ENCODE assay signal across 13 mouse cellular contexts in the genomic region with DNA sequence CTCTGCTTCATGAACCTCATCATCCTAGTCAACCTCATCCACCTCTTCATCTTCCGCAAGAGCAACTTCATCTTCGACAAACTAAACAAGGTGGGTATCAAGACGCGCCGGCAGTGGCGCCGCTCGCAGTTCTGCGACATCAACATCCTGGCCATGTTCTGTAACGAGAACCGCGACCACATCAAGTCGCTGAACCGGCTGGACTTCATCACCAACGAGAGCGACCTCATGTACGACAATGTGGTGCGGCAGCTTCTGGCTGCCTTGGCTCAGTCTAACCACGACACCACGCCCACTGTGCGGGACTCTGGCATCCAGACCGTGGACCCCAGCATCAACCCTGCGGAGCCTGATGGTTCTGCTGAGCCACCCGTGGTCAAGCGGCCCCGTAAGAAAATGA. TPM values are rescaled to one million over a fixed set of nuclear protein-coding genes. Genes with fewer than 3 reads are reported as not detected.
DNase-seq lines count a peak whose midpoint lies in the region; ATAC-seq and TF ChIP-seq lines count a peak whose summit lies in the region.
"Had no signal": no experiment of that assay in that cellular context is flagged by ENCODE, and none has a peak within 500 bp of the region (broad histone marks: within the 10 kb centered on the region; RNA-seq: fewer than 3 reads in every experiment).

No protein-coding gene starts in this region.

- TF ChIP-seq CTCF in layer of hippocampus, adult 2 months (conservative IDR thresholded peaks at IDR 0.05): no peak
- TF ChIP-seq CTCF in small intestine, adult 2 months (IDR thresholded peaks at IDR 0.05; ENCODE audit: extremely low read depth, insufficient read length, insufficient replicate concordance, low read depth, low read length): no peak
- no peak for TF ChIP-seq CTCF in forebrain, postnatal 0 days (IDR thresholded peaks at IDR 0.05; ENCODE audit: low read depth)

- no peak overlapping the region for H3K4me2 ChIP-seq in forebrain, embryonic 12.5 days
- H3K4me2 ChIP-seq in forebrain, postnatal 0 days (ENCODE audit: low read depth): no peak overlapping the region

- peaks cover 68% of the 10 kb centered on the region for H3K27me3 ChIP-seq in forebrain, embryonic 10.5 days (ENCODE audit: poor library complexity, severe bottlenecking)
- H3K27me3 ChIP-seq in forebrain, embryonic 12.5 days: peaks cover 53% of the 10 kb centered on the region
- H3K27me3 ChIP-seq in small intestine, adult 2 months (ENCODE audit: control insufficient read depth, insufficient read depth, low read length): no peaks in the 10 kb centered on the region
- H3K27me3 ChIP-seq in forebrain, postnatal 0 days (ENCODE audit: insufficient read depth, low read length): no peaks in the 10 kb centered on the region

- peaks cover 17% of the 10 kb centered on the region for H3K4me1 ChIP-seq in forebrain, embryonic 10.5 days
- 0 out of 2 replicates have a peak, but pooled peaks cover 4% of the 10 kb centered on the region for H3K4me1 ChIP-seq in forebrain, embryonic 12.5 days
- H3K4me1 ChIP-seq in small intestine, adult 2 months (ENCODE audit: control insufficient read depth, insufficient read depth, insufficient read length, low read length): peaks cover 25% of the 10 kb centered on the region
- no peaks in the 10 kb centered on the region for H3K4me1 ChIP-seq in forebrain, postnatal 0 days (ENCODE audit: insufficient read depth)

- TF ChIP-seq POLR2A in small intestine, adult 2 months (IDR thresholded peaks at IDR 0.05; ENCODE audit: low read depth, low read length): no peak

- DNase-seq in forebrain, embryonic 10.5 days (ENCODE audit: extremely low spot score, low spot score): no peak
- no peak for DNase-seq in layer of hippocampus, adult 2 months (ENCODE audit: low spot score in 2 of 2)
- no peak for DNase-seq in layer of hippocampus, postnatal 36 days
- DNase-seq in spleen, postnatal 10 days (ENCODE audit: low spot score in 2 of 2): no peak
- no peak for DNase-seq in forebrain, postnatal 0 days
- DNase-seq: liver, postnatal 0 days; right cerebral cortex, postnatal 4 days; thymus, postnatal 14 days had no signal

- H3K27ac ChIP-seq in forebrain, embryonic 10.5 days: no peak overlapping the region
- no peak overlapping the region for H3K27ac ChIP-seq in forebrain, embryonic 12.5 days
- H3K27ac ChIP-seq in layer of hippocampus, adult 2 months: peak overlapping the region; percentile 48; the same call in 1 of the 2 replicates
- no peak overlapping the region for H3K27ac ChIP-seq in small intestine, adult 2 months (ENCODE audit: insufficient read depth, low read depth, low read length)
- H3K27ac ChIP-seq in forebrain, postnatal 0 days (ENCODE audit: low read depth, low read length): no peak overlapping the region

- H3K36me3 ChIP-seq in forebrain, embryonic 10.5 days (replicated peaks): no peaks in the 10 kb centered on the region
- H3K36me3 ChIP-seq in forebrain, embryonic 12.5 days (replicated peaks): no peaks in the 10 kb centered on the region
- H3K36me3 ChIP-seq in small intestine, adult 2 months (ENCODE audit: control insufficient read depth, insufficient read depth, low read length): no peaks in the 10 kb centered on the region
- H3K36me3 ChIP-seq in forebrain, postnatal 0 days (ENCODE audit: insufficient read depth): peaks cover 28% of the 10 kb centered on the region

- no peaks in the 10 kb centered on the region for H3K9me3 ChIP-seq in forebrain, embryonic 10.5 days
- H3K9me3 ChIP-seq in forebrain, embryonic 12.5 days: no peaks in the 10 kb centered on the region
- H3K9me3 ChIP-seq in forebrain, postnatal 0 days (ENCODE audit: low read length): no peaks in the 10 kb centered on the region

- WGBS in forebrain, embryonic 10.5 days: 45% methylated on average over 26 of the region's 26 CpGs
- WGBS in forebrain, embryonic 12.5 days: 37% methylated on average over 26 of the region's 26 CpGs
- 37% methylated on average over 26 of the region's 26 CpGs for WGBS in small intestine, adult 2 months
- WGBS in forebrain, postnatal 0 days: 59% methylated on average over 26 of the region's 26 CpGs

- peak overlapping the region; percentile 31; the same call in 1 of the 2 replicates for H3K4me3 ChIP-seq in forebrain, embryonic 10.5 days
- H3K4me3 ChIP-seq in forebrain, embryonic 12.5 days (replicated peaks): no peak overlapping the region
- H3K4me3 ChIP-seq in layer of hippocampus, adult 2 months: no peak overlapping the region
- peak overlapping the region; percentile 42 for H3K4me3 ChIP-seq in small intestine, adult 2 months (ENCODE audit: low read depth, low read length)
- H3K4me3 ChIP-seq in forebrain, postnatal 0 days (ENCODE audit: low read depth, low read length): no peak overlapping the region

- no peak overlapping the region for H3K9ac ChIP-seq in forebrain, embryonic 12.5 days
- no peak overlapping the region for H3K9ac ChIP-seq in forebrain, postnatal 0 days
- H3K9ac ChIP-seq: liver, postnatal 0 days had no signal

- no peak for ATAC-seq in forebrain, embryonic 12.5 days (ENCODE audit: low FRiP score)
- 0 out of 2 replicates have a peak, but pooled peaks have one; percentile 19 for ATAC-seq in common myeloid progenitor, adult 5-6 weeks (replicated peaks; ENCODE audit: low read depth, poor library complexity, severe bottlenecking)
- no peak for ATAC-seq in forebrain, postnatal 0 days
- ATAC-seq: liver, postnatal 0 days; midbrain, embryonic 16.5 days had no signal

RNA-seq across cellular contexts. Expression of a gene that starts 6.7 kb away (rescaled TPM):
- 53.4 and 55.9 TPM in 2 replicates for polyA plus RNA-seq in forebrain, embryonic 10.5 days (2016; fragmentation: Nextera tagmentation; extraction: Ambion mirVana)
- 46.3 and 48.8 TPM in 2 replicates for polyA plus RNA-seq in forebrain, embryonic 12.5 days (2016; fragmentation: Nextera tagmentation; extraction: Ambion mirVana)
- total RNA-seq in layer of hippocampus, adult 2 months (2021): 10 to 100 TPM; 21.4 to 24.2 TPM
- 10 to 100 TPM; 23.0 to 26.9 TPM for total RNA-seq in layer of hippocampus, postnatal 36 days (2021)
- 16.5 and 20.5 TPM in 2 replicates for total RNA-seq in common myeloid progenitor, adult 5-6 weeks (2017)
- polyA plus RNA-seq in small intestine, adult 2 months (2012; rRNA removed): 81.6 and 90.9 TPM in 2 replicates
- 33.5 and 35.0 TPM in 2 replicates for total RNA-seq in forebrain, postnatal 0 days (2014; rRNA removed)
- polyA plus RNA-seq in forebrain, postnatal 0 days (2015; fragmentation: Nextera tagmentation; extraction: Ambion mirVana): 17.1 and 21.9 TPM in 2 replicates

RNA-seq across cellular contexts. Expression of a gene that starts 8.7 kb away (rescaled TPM):
- 0.54 and 0.71 TPM in 2 replicates for polyA plus RNA-seq in forebrain, embryonic 10.5 days (2016; fragmentation: Nextera tagmentation; extraction: Ambion mirVana)
- 1.3 and 1.8 TPM in 2 replicates for polyA plus RNA-seq in forebrain, embryonic 12.5 days (2016; fragmentation: Nextera tagmentation; extraction: Ambion mirVana)
- total RNA-seq in layer of hippocampus, adult 2 months (2021): 100 to 1,000 TPM; 159 to 177 TPM
- total RNA-seq in layer of hippocampus, postnatal 36 days (2021): 100 to 1,000 TPM; 156 to 159 TPM
- total RNA-seq in common myeloid progenitor, adult 5-6 weeks (2017): 0.37 TPM in 1 of 2 replicates, not detected in the other
- polyA plus RNA-seq in small intestine, adult 2 months (2012; rRNA removed): 0.30 and 0.32 TPM in 2 replicates
- total RNA-seq in forebrain, postnatal 0 days (2014; rRNA removed): 8.1 and 10.7 TPM in 2 replicates
- polyA plus RNA-seq in forebrain, postnatal 0 days (2015; fragmentation: Nextera tagmentation; extraction: Ambion mirVana): 4.1 and 6.3 TPM in 2 replicates
- total RNA-seq: neutrophil, adult 5-6 weeks had no signal
- polyA plus RNA-seq: liver, postnatal 0 days had no signal

RNA-seq across cellular contexts. Expression of a gene that starts 20.7 kb away (rescaled TPM):
- 14.4 and 14.8 TPM in 2 replicates for polyA plus RNA-seq in forebrain, embryonic 10.5 days (2016; fragmentation: Nextera tagmentation; extraction: Ambion mirVana)
- 23.1 and 24.4 TPM in 2 replicates for polyA plus RNA-seq in forebrain, embryonic 12.5 days (2016; fragmentation: Nextera tagmentation; extraction: Ambion mirVana)
- 10 to 100 TPM; 21.2 to 22.0 TPM for total RNA-seq in layer of hippocampus, adult 2 months (2021)
- total RNA-seq in layer of hippocampus, postnatal 36 days (2021): 10 to 100 TPM; 20.3 to 21.7 TPM
- 11.2 and 14.2 TPM in 2 replicates for total RNA-seq in common myeloid progenitor, adult 5-6 weeks (2017)
- polyA plus RNA-seq in small intestine, adult 2 months (2012; rRNA removed): 29.0 and 45.8 TPM in 2 replicates
- total RNA-seq in forebrain, postnatal 0 days (2014; rRNA removed): 45.9 and 47.9 TPM in 2 replicates
- polyA plus RNA-seq in forebrain, postnatal 0 days (2015; fragmentation: Nextera tagmentation; extraction: Ambion mirVana): 19.6 and 20.7 TPM in 2 replicates

RNA-seq across cellular contexts. Expression of a gene that starts 54.7 kb away (rescaled TPM):
- 25.7 and 26.5 TPM in 2 replicates for polyA plus RNA-seq in forebrain, embryonic 10.5 days (2016; fragmentation: Nextera tagmentation; extraction: Ambion mirVana)
- polyA plus RNA-seq in forebrain, embryonic 12.5 days (2016; fragmentation: Nextera tagmentation; extraction: Ambion mirVana): 27.4 and 27.7 TPM in 2 replicates
- total RNA-seq in layer of hippocampus, adult 2 months (2021): 10 to 100 TPM; 31.0 to 31.5 TPM
- total RNA-seq in layer of hippocampus, postnatal 36 days (2021): 10 to 100 TPM; 28.4 to 35.3 TPM
- total RNA-seq in common myeloid progenitor, adult 5-6 weeks (2017): 14.6 and 21.7 TPM in 2 replicates
- 21.6 and 29.0 TPM in 2 replicates for polyA plus RNA-seq in small intestine, adult 2 months (2012; rRNA removed)
- total RNA-seq in forebrain, postnatal 0 days (2014; rRNA removed): 24.6 and 42.4 TPM in 2 replicates
- 7.4 and 8.8 TPM in 2 replicates for polyA plus RNA-seq in forebrain, postnatal 0 days (2015; fragmentation: Nextera tagmentation; extraction: Ambion mirVana)

Comparison
In these comparisons a context has a peak if more than half of its experiments do, and no peak if none do; other contexts are left out.
1. H3K4me3 ChIP-seq: peak in forebrain, embryonic 10.5 days (single experiment) and small intestine, adult 2 months (single experiment); none in forebrain, embryonic 12.5 days (single experiment), layer of hippocampus, adult 2 months (single experiment) and forebrain, postnatal 0 days (single experiment).
2. RNA of a gene that starts 8.7 kb away (total RNA-seq): 159 to 177 TPM in layer of hippocampus, adult 2 months and 156 to 159 TPM in layer of hippocampus, postnatal 36 days; 8.1 to 10.7 TPM in forebrain, postnatal 0 days and 0.37 TPM in common myeloid progenitor, adult 5-6 weeks; every median in the first group is over 10 times any median in the second.